Mouse (Mus musculus): ENCODE results near the gene Tec.

Gene Tec

DNA sequence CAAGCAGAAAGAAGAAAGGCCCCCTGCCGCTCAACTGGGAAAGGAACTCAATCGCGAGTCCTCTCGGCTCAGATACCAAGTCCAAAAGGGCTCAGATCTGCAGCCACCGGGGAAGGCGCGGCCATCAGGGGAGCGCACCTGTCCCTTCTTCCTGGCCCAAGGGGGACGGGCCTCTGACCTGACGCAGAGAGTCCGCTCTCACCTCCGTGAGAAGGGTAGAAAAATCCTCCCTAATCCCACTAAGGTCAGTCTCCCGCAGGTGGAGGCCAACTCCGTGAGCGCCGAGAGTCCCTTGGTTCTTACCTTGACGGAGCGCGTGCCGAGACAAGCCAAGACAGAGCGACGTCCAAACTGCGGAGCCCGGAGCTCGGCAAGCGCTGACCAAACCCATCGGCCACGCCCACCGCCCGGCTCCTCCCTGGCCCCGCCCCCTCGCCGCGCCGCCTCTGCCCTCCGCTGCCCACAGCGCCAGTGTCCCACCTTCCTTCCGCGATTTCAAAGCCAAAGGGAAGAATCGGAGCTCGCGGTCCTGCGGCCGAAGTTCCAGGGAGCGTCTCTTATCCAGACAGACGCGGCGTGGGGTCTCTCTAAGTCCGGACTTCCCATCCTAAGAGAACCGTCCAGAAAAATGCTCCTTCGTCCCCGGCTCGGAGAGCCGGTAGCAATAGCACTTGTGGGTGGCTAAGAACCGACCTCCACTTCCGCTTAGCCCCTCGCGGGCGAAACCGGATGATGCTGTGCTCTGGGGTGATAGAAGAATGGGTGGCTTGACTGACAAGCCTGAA is at the start of gene Tec:
Gene Tec (minus strand): TSS at position 393 of the 785 bp plus-strand sequence.
- DNase-seq (ENCODE audit: low read depth, low spot score) = peak; percentile 72

DNA sequence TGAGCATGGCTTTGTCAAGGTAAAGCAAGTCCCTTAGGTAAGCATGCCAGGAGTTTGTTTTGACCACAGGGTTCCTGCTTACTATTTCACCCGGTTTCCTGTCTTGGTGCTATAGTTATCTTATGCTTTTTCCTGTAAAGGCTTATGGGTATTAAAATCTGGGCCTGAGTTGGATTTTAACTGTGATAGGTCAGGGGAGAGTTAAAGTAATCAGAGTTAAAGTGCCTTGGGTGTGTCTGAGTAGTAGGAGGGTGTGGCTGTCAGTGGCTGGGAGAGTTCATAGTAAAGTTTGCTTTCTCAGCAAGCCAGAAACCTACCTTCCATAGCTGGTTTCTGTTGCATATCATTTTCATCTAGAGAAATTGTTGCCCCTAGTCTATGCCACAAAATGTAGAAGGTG is 48.6 kb upstream of the Tec start:
- DNase-seq (ENCODE audit: low read depth, low spot score) = no peak

DNA sequence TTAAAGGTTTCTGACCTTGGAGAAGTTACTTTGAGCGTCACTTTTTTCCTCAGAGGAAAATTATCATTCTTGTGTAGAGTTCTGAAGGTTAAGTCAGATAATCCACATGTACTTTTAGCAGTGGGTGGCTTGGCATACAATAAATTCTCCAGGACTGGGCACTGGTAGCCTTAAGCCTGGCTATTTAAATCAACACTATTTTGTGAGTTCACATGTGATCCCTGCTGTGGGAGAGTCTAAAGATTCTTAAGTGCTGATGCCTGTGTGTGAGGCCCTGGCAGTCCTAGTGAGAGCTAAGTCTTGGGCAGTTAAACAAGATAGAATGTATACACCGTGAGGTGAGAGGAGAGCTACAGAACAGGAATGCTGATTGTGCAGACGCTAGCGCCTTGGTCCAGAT is 47.8 kb upstream of the Tec start:
- no peak for DNase-seq (ENCODE audit: low read depth, low spot score)

DNA sequence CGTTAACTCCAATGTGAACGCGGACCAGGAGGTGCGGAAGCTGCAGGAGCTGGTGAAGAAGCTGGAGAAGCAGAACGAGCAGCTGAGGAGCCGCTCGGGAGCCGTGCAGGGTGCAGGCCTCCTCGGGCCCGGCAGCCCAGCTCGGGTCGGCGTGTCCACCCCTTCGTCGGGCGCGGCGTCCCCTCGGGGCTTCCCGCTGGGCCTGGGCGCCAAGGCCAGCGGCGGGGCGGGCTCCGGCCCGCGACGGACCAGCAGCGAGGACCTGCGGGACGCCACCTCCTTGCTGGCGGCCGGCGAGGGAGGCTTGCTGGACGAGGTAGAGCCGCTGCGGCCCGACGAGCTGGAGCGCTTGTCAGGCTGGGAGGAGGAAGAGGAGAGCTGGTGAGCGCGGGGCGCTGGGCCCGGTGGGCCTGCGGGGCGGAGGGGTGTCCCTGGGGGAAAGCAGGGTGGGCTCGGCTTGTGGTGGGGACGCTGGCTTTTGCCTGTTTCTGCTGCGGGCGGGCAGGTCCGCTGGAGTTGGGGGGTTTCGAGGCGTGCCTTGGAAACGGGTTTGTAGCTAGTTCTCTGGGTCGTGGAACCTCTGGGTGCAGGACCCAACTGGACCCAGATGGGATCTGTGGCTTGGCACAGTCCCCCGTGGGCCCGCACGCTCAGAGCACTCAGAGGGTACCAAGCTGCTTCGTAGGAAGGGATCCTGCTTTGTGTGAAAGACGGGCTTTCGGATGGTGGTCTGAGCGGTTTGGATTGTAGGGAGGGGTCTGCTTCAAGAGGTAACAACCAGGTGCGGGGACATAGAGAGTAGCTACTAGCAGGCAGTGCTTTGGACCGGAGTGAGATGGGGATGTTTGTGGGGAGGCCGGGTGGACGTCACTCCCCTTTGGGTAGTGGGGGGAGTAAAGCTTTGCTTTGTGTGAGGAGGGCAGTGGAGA is 46.6 kb upstream of the Tec start:
- peak; percentile 48 for DNase-seq (ENCODE audit: low read depth, low spot score)

DNA sequence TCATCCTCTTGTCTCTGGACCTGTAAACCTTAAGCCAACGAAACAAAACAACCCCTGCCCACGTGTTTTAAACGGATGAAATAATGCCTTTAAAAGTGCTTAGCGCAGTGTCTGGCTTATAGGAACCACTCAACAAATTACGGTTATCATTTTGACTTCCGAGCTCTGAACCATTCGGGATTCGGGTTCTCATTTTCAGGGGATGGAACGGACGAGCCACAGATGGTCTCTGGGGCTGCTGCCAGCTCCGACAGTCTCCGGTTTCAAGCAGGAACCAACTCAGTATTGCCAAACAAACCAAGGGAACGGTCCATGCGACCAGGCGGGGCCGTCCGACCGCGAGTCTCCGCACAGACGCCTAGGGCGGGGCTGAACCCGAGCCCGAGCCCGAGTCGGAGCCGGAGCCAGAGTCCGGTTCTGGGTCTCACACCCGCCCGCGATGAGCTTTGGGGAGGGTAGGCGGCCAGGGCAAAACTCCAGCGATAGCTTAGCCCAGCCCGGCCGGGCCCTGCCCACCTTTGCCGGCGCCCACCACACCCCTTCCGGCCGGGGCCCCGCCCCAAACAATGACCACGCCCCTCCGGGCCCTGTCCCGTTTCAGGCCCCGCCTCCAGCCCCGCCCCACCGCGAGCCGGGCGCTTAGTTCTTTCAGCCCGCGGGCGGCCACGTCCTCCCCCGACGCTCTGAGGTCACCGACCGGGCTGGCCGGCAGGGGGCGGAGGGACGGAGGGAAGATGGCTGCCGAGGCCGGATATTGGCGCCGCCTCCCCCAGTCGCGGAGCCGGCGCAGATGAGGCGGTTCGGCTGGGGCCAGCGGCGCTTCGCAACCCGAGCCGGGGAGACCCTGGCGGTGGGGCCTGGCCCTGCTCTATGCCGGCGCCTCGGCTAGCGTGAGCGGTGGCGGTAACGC is 45.6 kb upstream of the Tec start, which contains the start of gene Slain2:
Gene Slain2 (plus strand): TSS at position 657 of the 910 bp plus-strand sequence.
- peak; percentile 97 for DNase-seq (ENCODE audit: low read depth, low spot score)

DNA sequence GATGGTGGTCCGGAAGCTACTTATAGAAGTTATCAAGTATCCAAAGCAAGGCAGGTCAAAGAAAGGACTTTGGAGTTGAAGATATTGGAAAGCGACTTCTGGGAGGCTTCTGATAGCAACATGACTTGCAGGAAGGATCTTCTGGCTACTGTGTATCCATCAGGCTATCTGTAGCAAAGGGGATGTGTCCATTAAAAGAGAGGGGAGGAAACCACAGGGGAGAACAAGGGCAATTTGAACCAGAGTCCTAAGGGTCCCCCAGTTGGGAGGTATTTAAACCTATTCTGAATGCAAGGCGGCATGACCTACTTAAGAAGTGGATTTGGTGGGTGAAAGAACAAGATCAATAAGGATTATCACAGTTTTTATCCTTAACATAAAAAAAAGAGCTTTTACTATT is 43.0 kb upstream of the Tec start:
- no peak for DNase-seq (ENCODE audit: low read depth, low spot score)

DNA sequence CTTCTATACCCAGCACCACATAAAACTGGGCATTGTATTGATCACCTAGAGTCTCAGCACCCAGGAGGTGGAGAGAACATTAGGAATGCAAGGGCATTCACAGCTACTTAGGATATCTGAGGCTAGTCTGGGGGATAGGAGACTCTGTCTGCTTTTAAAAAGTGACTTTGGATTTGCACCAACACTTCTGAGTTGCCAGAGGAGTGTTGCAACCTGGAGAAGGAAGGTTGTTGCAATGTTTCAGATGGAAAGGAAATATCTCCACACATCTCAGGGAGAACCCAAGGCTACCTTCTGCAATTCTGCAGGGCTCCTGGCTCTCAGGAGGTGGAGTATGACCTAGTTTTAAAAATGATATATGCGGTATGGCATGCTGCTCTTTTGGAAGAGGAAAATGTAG is 42.1 kb upstream of the Tec start:
- peak; percentile 27 for DNase-seq (ENCODE audit: low read depth, low spot score)

DNA sequence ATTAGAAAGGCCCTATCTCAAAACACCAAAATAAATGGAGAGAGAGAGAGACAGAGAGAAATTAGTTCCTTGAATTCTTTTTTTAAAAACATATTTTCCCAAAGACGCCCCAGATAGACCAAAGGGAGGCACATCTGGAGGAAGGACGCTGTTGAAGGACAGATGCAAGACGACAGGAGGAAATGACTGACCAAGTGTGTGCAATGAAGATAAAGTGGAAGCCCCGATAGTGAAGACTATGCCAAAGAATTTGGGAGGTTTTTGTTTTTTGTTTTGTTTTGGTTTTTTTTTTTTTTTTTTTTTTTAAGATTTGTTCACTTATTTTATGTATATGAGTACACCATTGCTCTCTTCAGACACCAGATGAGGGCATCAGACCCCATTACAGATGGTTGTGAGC is 41.1 kb upstream of the Tec start:
- DNase-seq (ENCODE audit: low read depth, low spot score) = no peak

DNA sequence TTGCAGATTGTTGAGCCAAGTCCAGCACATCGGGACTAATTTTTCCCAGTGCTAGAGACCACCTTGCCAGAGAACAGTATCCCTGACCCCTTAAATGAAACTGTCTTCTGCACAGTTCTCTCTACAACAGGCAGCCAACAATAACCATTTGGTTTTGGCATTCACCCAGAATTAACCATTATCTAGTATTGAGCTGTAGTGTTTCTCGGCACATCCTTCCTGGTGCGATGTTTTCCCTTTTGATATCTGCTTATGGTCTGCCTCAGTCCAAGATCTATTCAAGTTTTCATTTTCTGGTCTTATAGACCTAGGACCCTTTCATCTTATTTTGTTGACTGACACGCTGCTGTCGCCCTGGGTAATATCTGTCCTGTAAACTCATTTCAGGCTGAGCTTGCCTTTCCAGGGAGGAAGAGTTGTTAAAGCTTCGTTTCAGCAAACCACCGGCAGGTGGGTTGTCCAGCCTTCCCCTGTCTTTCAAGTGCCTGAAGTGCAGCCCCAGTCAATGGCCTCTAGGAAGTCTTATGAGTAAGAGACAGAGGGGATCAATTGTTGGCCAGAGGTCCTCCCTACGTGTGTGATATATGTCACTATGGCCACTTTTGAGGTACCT is 40.1 kb upstream of the Tec start:
- no peak for DNase-seq (ENCODE audit: low read depth, low spot score)

DNA sequence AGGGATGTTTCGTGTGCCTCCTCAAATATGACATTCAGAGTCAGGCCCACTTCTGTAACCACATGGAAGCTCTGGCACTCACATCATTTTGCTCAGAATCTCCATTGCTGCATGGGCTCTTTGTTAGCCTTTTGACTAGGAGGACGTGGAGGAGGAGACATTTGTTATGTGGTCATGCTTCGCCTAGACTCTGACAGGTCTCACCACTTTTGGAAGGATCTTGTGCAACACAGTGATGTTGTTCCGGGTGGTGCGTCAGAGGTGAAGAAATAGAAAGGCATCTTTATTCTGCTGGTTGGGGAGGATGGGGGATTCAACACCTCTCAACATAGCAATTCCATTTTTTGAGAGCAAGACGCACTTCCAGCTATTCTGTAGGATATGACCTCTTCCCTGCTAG is 39.1 kb upstream of the Tec start:
- no peak for DNase-seq (ENCODE audit: low read depth, low spot score)

DNA sequence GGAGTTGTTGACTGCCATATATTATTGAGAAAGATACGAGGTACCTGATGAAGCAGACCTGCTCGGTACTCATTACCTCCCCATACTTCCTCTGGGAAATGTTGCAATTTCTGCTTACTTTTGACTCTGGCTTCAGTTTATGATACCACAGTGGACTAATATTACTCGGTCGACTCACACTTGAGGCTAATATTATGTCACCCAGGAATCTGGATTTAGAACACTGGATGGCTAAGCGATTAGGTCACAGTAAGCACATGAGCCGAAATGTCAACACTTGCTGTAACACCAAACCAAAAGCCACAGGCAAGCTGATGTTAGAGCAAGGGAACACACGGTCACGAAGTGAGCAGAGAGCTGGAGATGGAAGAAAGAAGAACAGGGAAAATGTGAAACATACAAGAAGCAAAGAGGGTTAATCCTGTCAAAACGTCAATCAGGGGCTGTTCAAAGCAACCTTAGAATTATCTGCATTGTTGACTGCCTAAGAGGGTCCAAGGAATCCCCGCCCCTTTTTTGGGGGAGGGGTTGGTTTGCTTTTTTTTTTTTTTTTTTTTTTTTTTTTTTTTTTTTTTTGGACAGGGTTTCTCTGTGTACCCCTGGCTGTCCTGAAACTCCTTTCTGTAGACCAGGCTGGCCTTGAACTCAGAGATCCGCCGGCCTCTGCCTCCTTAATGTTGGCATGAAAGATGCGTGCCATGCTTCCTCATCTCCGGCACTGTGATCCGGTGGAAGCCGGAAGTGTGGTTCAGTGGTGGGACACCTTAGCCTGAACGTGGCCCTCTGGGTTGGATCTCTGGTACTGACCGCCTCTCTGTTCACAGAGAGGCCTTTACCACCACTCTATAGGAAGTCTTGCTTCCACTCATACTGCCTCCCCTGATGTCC is 36.9 kb upstream of the Tec start:
- DNase-seq (ENCODE audit: low read depth, low spot score) = no peak

DNA sequence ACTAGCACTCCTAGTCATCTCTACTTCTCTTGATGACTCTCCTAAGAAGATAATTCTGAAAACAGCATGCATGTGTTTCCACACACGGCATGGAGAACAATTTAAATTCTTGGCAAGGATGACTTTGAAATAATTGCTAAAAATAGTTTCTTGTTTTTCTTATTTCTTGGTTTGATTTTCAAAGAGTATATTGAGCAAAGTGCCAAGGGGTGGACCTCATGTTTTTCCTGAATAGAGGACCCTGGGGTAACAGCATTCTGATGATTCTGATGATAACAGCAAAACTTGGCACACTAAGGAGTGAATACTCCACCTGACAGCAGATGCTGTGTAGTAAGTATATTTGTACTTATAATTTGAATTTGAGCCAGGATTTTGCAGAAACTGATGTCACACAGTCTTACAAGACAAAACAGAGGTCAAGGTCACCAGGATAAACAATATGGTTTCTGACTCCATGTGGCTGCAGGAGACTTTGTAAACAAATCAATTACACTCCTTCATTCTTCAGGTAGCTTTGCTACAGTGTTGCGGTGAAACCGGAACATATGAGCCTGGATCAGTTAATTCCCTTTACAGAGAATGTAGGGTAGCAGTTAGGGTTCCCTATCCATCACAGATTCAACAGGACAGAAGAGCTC is 34.7 kb upstream of the Tec start:
- DNase-seq (ENCODE audit: low read depth, low spot score) = no peak

DNA sequence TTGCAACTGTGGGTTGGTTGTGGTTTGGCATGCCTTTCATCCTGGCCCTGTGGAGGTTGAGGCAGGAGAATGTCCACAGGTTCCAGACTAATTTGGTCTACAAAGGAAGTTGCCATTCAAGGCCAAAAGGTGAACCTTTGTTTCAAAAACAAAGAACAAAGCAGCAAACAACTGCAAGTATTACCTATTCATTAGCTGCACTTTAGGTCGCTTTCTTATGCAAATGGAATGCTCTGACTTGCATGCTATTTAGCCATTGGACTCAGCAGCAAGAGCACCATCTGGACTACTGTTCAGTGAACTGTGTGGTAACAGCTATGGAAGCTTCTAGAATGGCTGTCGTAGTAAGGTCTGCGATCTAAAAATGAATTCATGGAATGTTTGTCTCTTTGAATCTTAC is 34.0 kb upstream of the Tec start:
- DNase-seq (ENCODE audit: low read depth, low spot score) = no peak

DNA sequence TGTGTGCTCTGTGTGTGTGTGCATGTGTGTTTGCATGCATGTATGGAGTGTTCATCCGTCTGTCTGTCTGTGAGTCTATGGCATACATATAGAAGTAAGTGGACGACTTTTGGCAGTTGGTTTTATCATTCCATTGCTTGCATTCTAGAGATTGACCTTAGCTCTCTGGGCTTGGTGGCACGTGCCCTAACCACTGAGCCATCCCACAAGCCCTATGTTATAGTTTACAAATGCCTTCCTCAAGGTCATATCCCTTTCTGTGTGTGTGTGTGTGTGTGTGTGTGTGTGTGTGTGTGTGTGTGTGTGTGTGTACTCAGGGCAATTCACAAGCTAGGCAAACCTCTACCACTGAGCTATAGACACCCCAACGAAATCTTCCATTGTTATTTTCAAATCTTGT is 33.6 kb upstream of the Tec start:
- no peak for DNase-seq (ENCODE audit: low read depth, low spot score)

DNA sequence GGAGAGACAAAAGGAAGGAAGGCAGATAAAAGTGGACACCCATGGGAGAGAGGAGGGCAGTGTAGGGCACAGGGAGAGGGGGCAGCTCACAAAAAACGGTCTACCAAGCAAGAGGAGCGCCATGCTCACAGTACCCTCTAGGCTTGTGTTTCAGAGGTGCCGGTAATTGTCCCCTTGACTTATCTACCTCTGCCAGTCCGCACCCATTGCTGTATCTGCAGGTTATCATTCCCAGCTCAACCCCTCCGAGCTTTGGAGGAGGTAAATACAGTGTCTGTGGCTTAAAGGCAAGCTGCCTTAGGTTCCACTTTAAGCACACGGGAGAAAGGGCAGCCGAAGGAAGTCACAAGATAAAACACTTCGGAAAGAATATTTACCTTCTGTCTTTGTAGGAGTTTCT is 31.0 kb upstream of the Tec start:
- no peak for DNase-seq (ENCODE audit: low read depth, low spot score)

DNA sequence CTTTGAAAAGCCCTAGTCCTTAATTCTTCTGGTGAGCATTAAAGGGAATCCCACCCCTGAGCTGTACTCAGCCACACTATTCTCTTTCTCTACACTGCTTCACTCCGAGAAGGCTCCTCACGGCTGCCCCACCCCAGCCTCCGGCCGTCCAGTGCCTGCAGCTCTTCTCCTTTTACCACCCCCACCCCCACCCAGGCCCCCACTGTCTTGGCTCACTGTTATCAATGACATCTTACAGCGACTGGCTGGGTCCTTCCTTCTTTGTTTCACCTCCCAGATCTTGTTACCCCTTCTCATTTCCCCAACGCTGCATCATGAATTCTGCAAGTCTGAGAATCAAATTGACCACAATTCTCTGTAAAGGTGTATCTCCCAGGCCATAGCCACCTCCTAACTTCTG is 29.7 kb upstream of the Tec start:
- DNase-seq (ENCODE audit: low read depth, low spot score) = no peak

DNA sequence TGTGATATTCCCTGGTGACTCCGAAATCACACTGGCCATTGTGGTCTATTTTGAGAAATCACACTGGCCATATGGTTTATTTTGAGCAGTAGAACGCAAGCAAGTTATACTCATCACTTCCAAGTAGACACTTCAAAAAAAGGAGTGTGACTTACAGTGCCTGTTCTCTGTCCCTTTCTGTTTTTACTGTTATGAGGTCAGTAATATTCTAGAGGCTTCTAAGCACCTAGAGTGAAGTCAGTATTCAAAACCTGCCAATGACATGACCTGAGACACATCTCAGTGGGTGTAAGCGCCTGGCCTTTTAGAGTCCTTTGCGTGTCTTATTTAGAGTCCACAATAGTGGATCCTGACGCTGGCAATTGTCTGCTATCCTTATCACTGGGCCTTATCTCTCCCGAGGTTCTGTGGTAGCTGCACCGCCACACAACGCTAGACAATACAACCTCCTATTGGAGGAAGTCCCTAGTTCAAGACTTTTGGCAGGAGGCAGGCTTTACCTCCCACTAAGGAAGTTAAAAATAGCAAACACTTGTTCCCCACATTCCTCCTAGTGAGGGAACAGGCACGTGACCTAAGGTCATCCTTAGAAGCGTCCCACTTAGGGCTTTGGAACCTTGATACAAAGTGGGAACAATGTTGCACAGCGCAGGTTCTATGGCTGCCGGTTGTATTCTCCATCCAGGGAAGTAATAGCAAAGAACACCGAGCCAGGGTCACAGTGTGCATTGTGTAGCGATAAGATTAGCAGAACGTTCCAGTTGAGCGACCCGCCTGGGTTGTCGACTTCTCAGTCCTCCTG is 28.4 kb upstream of the Tec start:
- no peak for DNase-seq (ENCODE audit: low read depth, low spot score)

DNA sequence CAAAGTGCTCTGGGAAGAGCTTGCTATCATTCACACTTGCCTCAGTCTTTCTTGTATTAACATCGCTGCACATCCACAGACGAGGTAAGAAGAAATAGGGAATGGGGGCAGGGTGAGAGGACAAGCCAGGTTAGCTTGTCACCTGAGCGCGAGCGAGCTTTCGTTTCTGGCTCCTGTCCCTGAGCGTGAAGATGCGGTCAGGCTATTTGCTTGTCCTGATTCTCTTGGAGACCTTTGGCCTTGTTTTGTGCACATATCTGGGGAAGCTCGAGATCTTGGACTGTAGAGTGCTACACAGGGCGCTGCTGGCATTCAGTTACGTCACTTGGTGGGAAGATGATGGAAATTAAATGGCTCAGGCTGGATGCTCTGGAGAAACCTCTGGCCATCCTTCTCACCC is 27.0 kb upstream of the Tec start:
- no peak for DNase-seq (ENCODE audit: low read depth, low spot score)

DNA sequence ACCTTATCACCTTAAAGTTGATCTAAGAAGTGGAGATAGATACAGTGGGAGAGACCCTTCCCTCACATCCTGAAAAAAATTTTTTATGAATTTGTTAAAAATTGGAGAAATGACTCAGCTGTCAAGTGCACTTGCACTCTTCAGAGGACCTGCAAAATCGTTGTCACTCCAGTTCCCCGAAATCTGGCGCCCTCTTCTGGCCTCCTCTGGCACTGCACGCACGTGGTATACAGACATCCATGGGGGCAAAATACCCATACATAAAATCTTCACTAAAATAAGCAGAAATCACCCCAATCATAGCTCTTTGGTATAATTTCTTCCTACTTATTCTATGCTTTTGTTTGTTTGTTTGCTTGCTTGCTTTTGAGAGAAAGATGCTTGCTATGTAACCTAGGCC is 25.7 kb upstream of the Tec start:
- DNase-seq (ENCODE audit: low read depth, low spot score) = no peak
